8 mouse cellular contexts compared by ENCODE assay signal in genomic region chr1:167002486-167002850, GRCm38 (mm10). TPM values are rescaled to one million over a fixed set of nuclear protein-coding genes. Genes with fewer than 3 reads are reported as not detected.
A peak's percentile ranks its signal among the peaks of the same experiment; 100 is the strongest.
DNase-seq lines count a peak whose midpoint lies in the region; ATAC-seq and TF ChIP-seq lines count a peak whose summit lies in the region.

No protein-coding gene starts in this region.

- no peak overlapping the region for H3K9ac ChIP-seq in lung, embryonic 14.5 days

- no peak for TF ChIP-seq POLR2A in olfactory bulb, adult 2 months (IDR thresholded peaks at IDR 0.05; ENCODE audit: insufficient read depth, low read depth, low read length)

- TF ChIP-seq CTCF in lung, embryonic 14.5 days (IDR thresholded peaks at IDR 0.05; ENCODE audit: low read depth) = peak; percentile 61
- TF ChIP-seq CTCF in olfactory bulb, adult 2 months (IDR thresholded peaks at IDR 0.05; ENCODE audit: insufficient read depth, low read depth, low read length) = no peak

- ATAC-seq in lung, embryonic 14.5 days (ENCODE audit: insufficient read depth) = no peak; the same call in 1 of the 2 replicates
- ATAC-seq in erythroid progenitor cell, adult 5-6 weeks (replicated peaks; ENCODE audit: low FRiP score, poor library complexity, severe bottlenecking) = no peak

- 0 out of 2 replicates have a peak overlapping the region, but pooled peaks have one; percentile 93 for H3K27ac ChIP-seq in embryonic facial prominence, embryonic 10.5 days (replicated peaks)
- no peak overlapping the region for H3K27ac ChIP-seq in lung, embryonic 14.5 days (ENCODE audit: low read depth)
- peak overlapping the region; percentile 65; the same call in 1 of the 2 replicates for H3K27ac ChIP-seq in olfactory bulb, adult 2 months (ENCODE audit: insufficient read depth, low read depth, low read length)

- H3K27me3 ChIP-seq in embryonic facial prominence, embryonic 10.5 days (replicated peaks; ENCODE audit: low read depth, poor library complexity, severe bottlenecking) = peaks cover 35% of the 10 kb centered on the region
- H3K27me3 ChIP-seq in lung, embryonic 14.5 days (ENCODE audit: insufficient read depth, low read length) = peaks cover 25% of the 10 kb centered on the region

- no peaks in the 10 kb centered on the region for H3K36me3 ChIP-seq in embryonic facial prominence, embryonic 10.5 days (replicated peaks)
- no peaks in the 10 kb centered on the region for H3K36me3 ChIP-seq in lung, embryonic 14.5 days (ENCODE audit: insufficient read depth)

- peak overlapping the region; percentile 93 for H3K4me2 ChIP-seq in lung, embryonic 14.5 days

- WGBS in embryonic facial prominence, embryonic 10.5 days = 2% methylated on average over 19 of the region's 19 CpGs
- 1% methylated on average over 19 of the region's 19 CpGs for whole genome bisulfite sequencing in lung, embryonic 14.5 days
- 1% methylated on average over 19 of the region's 19 CpGs for whole genome bisulfite sequencing in olfactory bulb, adult 2 months

- H3K9me3 ChIP-seq in embryonic facial prominence, embryonic 10.5 days = no peaks in the 10 kb centered on the region
- no peaks in the 10 kb centered on the region for H3K9me3 ChIP-seq in lung, embryonic 14.5 days (ENCODE audit: low read depth, low read length)

- DNase-seq in thymus, postnatal 14 days = peak; percentile 6
- DNase-seq in thymus, postnatal 36 days = no peak
- DNase-seq in embryonic facial prominence, embryonic 10.5 days (ENCODE audit: low spot score) = peak; percentile 83
- DNase-seq in heart, adult 9 months (ENCODE audit: low spot score in 2 of 2) = peak; percentile 63 to 68
- DNase-seq in kidney, adult 8-10 months = peak; percentile 6 to 32
- peak; percentile 85 for DNase-seq in lung, embryonic 14.5 days

- peaks cover 27% of the 10 kb centered on the region for H3K4me1 ChIP-seq in embryonic facial prominence, embryonic 10.5 days
- H3K4me1 ChIP-seq in lung, embryonic 14.5 days (ENCODE audit: insufficient read depth) = no peaks in the 10 kb centered on the region
- H3K4me1 ChIP-seq in olfactory bulb, adult 2 months (ENCODE audit: control insufficient read depth, insufficient read depth, low read length) = peaks cover 9% of the 10 kb centered on the region; the same call in 1 of the 2 replicates

- peak overlapping the region; percentile 91 for H3K4me3 ChIP-seq in embryonic facial prominence, embryonic 10.5 days
- peak overlapping the region; percentile 71; the same call in 1 of the 2 replicates for H3K4me3 ChIP-seq in lung, embryonic 14.5 days (ENCODE audit: low read depth, low read length)
- peak overlapping the region; percentile 80 for H3K4me3 ChIP-seq in olfactory bulb, adult 2 months (ENCODE audit: insufficient read depth, low read depth, low read length)

RNA-seq across cellular contexts. Expression of gene Fam78b, which starts 1.3 kb away (rescaled TPM):
- polyA plus RNA-seq in embryonic facial prominence, embryonic 10.5 days (2016; fragmentation: Nextera tagmentation; extraction: Ambion mirVana) = 2.4 and 2.9 TPM in 2 replicates
- 0.79 and 0.88 TPM in 2 replicates for polyA plus RNA-seq in lung, embryonic 14.5 days (2014; fragmentation: Nextera tagmentation; extraction: Ambion mirVana)
- not detected in 2 replicates for polyA plus RNA-seq in olfactory bulb, adult 2 months (2012; ENCODE audit: insufficient read depth, insufficient read length, low replicate concordance, missing spikeins)
- total RNA-seq in erythroid progenitor cell, adult 5-6 weeks (2015; ENCODE audit: low replicate concordance) = not detected in 2 replicates
- total RNA-seq in erythroid progenitor cell, adult 5-6 weeks (2017; ENCODE audit: low replicate concordance) = not detected in 2 replicates

Comparison
In these comparisons a context has a peak if more than half of its experiments do, and no peak if none do; other contexts are left out.
1. DNase-seq: peak in thymus, postnatal 14 days (single experiment), embryonic facial prominence, embryonic 10.5 days (single experiment), heart, adult 9 months (2 of 2), kidney, adult 8-10 months (2 of 2) and lung, embryonic 14.5 days (single experiment); none in thymus, postnatal 36 days (0 of 2).
2. Peak in every context shown above with its lines, with median percentiles within 50 percentile points of each other: H3K4me3 ChIP-seq.